Mouse (Mus musculus): ENCODE data around the gene Tmem150b.

The Tmem150b gene

DNA sequence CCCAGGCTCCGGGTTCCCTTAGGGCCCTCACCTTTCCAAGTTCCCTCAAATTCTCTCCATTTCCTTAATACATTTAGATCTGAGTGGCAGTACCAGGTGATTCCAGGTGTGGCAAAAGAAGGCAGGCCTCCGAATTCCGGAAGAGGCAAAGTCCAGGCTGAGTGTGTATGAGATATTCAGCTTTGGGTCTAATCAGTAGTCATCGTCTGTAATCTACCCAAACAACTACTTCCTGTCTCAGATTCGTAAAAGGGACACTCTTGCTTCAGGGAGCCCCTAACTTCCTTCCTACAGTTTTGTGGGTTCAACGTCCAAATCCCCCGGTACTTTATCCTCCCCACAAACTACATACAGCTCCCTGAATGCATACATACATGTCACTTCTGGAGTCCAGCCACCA is at the start of gene Tmem150b:
Gene Tmem150b (minus strand): TSS at position 81 of the 400 bp plus-strand sequence.
- no peak for DNase-seq

DNA sequence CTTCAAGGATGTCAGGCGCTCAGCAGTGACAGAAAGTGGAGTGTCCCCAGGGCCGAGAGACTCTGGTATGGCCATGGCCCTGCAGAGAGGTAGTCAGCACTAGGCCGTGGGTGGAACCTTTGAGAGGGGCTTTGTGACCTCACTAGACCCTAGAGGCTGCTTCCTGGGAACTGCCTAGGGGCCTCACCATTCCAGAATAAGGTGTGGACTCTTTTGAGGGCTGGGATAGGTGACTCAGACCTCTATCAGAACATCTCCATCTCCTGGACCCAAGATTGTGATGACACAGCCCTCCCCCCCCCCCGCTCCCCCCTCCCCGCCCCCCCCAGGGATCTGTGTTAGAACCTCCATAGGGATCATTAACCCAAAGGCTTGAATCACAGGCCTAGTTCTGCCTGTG is 46.2 kb upstream of the Tmem150b start, which contains the start of gene Fam71e2:
Gene Fam71e2 (minus strand): TSS at position 101 of the 400 bp plus-strand sequence.
- no peak for DNase-seq

DNA sequence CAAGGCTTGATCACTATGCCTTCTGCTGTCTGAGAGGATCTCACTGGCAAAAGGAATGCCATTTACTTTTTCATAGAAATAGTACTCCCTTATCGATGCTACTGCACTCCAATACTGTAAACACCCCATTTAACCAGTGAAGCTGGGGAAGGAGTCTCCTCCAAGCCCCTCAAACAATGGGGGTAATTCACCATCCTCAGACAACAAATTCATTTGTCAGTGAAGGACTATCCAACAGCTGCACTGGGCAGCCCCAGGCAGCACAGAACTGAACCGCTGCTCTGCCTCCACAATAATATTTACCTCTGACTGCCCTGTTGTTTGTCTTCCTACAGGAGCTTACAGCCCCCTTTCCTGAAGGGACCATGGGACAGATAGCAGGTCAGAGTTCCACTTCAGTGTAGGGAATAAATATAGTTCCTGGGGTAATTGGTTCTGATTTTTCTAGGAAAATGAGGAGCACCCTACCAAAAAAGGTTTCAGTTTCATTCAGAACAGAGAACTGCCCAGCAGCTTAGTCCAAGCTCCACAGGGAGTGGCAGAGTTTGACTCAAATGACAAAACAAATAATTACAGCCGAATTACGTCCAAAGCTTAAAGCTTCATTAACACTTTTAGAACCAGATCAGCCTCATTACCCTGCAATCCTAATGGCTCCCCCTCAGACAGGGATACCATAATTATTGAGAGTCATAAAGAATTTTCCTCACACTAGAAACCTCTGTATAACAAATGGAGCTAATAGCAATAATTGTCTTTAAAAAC is 40.1 kb upstream of the Tmem150b start:
- no peak for DNase-seq

DNA sequence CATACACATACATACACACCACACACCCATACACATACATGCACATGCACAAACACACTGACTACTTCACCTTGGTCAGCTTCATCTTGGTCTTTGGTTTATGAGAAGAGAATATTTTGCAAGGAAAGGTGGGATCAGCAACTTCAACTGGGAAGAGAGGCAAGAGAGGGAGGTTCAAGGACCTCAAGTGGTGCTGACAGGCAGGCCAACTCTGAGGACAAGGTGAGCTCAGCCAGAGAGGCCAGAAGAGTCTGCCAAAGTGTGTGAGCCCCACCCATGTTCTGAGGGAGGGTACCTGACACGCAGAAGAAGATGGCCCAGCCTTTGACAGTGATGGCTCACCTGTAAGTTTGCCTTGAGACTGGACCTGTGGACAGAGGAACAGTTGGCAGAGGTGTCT is 34.6 kb upstream of the Tmem150b start:
- DNase-seq, result no peak

- peak; percentile 94 for DNase-seq
Observed at GRCm38 (mm10) chr7:4752821-4753570, 27.9 kb upstream of the Tmem150b start, which contains the start of gene Cox6b2. Gene Cox6b2, minus strand, starts transcription at chr7:4753094.

DNA sequence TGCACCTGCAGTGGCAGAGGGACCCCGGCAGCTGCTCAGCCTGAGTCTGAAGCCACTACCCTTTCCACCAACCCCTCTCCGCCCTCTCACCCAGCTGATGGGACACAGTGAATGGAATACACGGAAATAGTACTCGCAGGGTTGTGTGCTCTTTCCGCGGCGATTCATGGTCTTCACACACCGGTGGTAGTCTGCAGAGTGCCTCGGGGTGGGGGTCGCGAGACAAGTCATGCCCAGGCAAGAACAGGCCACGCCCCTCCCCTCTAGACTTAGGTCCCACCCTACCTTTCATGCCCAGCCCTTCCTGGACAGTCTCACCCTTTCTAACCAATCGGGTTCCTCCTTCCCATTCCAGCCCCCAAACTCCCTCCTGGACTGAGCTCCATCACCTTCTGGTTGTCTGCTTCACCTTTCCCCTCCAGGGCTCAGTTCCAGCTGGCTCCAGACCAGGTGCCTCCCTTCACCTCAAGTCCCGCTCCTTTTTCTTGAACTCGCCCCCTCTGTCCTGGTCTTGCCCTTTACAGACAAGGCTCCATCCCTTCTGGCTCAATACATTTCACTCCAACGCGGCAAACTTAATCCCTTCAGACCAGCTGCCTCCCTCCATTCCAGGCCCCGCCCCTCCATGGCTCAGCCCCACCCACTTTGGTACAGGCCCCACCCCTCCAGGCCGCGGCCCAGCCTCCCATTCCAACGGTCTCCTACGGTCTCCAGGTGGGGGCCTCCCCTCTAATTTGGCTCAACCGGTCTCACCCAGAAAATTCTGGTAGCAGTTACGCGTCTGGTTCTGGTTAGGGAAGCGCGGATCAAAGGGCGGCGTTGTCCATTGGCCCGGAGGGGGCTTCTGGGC is 27.1 kb upstream of the Tmem150b start:
- DNase-seq, result peak; percentile 71

DNA sequence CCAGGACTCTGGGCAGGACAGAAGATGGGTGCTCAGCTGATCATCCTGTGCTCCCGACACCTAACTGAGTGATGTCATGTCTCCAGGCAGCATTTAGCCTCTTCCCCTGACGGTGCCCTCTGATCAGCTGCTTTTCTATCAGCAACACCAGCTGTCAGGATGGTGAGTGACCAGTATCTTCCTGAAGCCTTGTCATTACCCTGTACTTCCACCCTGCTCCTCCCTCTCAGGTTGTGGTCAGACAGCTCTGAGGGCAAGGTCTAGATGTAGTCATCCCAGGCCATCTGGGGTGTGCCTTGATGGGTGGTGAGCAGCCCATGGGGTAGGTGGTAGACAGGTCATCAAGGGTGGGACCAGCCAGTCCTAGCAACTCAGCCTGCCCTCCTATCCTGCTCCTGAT is 24.1 kb upstream of the Tmem150b start:
- DNase-seq, result no peak

DNA sequence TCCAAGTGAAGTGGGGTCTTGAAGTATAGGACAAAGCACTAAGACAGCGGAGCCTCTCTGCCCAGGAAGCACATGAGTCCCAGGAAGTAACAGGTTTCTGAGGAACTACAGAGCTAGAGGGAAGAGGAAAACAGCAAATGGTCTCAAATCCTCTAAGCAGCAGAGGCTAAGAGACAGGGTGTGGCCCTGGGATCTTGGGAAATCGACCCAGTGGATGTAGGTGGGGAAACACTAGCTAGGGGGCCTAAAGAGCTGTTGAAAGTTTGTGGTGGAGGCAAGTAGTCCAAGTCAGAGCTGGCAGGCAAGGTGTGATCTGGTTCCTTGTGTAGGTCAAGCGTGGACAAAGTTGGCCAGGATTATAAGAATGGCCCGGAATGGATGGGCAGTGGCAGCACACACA is 23.3 kb upstream of the Tmem150b start:
- DNase-seq, result no peak

GRCm38 (mm10) chr7:4747156-4747899 is 22.3 kb upstream of the Tmem150b start:
- no peak for DNase-seq

GRCm38 (mm10) chr7:4746326-4746980 is 21.4 kb upstream of the Tmem150b start:
- no peak for DNase-seq

GRCm38 (mm10) chr7:4744886-4745285 is 19.8 kb upstream of the Tmem150b start:
- no peak for DNase-seq

- DNase-seq, result no peak
Observed at GRCm38 (mm10) chr7:4743354-4743753, 18.3 kb upstream of the Tmem150b start.

DNA sequence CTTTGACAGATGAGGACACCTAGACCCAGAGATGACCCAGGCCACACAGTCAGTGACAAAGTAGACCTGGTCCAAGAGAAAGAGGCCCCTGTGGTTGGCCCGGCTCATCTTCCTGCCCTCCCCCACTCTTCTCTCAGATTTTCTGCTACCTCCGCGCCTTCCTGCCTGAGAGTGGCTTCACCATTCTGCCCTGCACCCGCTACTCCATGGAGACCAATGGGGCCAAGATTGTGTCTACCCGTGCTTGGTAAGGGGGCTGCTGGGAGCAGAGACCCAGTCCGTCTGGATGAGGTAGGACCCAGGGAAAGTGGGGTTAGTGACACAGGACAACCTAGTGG is 17.4 kb upstream of the Tmem150b start:
- DNase-seq, result no peak

GRCm38 (mm10) chr7:4741672-4742481 is 16.8 kb upstream of the Tmem150b start:
- no peak for DNase-seq

DNA sequence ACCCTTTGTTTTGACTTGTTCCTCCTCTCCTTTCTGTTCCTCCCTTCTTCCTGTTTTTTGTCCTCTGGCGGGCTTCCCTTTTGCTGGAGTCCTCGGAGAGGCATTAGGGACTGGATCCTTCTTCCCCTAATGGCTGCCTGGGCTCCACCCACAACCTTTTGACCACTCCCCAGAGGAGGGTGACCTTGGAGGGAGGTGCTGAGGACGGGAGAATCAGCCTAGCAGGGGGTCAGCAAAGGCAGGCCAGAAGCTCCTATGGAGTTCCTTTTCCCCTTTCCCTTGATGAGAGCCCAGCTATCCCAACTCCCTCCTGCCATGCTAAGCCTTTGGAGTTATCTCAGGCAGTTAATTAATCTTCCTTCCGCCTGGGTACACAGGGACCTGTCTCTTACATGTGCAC is 16.1 kb upstream of the Tmem150b start:
- peak; percentile 67 for DNase-seq

DNA sequence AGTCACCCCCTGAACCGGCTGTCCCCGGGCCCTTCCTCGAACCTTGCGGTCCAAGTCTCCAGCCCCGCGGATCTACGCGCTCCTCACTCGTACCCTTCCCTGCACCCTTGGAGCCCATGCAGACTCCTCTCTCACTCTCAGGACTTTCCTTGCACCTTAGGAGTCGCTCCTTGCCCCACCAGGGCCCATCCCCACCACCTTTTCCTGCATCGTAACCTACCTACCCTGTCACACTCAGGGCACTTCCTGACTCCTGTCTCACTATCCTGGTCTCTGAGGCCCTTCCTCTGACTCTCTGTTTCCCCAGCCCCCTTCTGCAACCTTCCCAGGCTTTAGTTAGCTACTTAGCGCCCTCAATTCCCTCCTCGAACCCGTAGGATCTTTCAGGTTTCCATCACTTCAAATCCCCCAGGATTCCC is 15.3 kb upstream of the Tmem150b start:
- DNase-seq, result peak; percentile 29

- peak; percentile 99 for DNase-seq
Observed at GRCm38 (mm10) chr7:4739544-4740275, 14.7 kb upstream of the Tmem150b start, which contains the start of gene Kmt5c. Gene Kmt5c, plus strand, starts transcription at chr7:4740115.

DNA sequence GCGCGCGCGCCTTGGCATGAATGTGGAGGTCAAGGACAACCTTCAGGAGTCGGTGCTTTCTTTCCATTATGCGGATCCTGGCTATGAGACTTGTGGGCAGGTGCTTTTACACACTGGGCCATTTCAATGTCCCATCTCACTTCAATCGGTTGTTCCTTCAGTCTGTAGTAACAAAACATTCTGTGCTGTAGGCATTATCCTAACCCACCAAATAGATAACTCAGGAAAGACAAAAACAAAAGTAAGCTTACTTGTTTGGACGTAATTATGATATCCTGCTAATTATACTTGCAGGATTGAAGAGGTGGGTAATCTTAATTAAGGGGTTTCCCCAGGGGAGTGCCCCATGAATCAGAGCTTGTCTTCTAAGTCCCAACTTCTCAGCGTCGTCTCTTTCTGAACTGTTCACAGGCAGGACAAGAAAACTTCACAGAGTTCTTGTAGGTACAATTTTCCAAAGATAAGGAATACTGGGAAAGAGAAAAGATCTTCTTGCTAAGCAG is 14.0 kb upstream of the Tmem150b start:
- DNase-seq, result peak; percentile 6

- DNase-seq, result no peak
Observed at GRCm38 (mm10) chr7:4732968-4733392, 7.9 kb upstream of the Tmem150b start.

DNA sequence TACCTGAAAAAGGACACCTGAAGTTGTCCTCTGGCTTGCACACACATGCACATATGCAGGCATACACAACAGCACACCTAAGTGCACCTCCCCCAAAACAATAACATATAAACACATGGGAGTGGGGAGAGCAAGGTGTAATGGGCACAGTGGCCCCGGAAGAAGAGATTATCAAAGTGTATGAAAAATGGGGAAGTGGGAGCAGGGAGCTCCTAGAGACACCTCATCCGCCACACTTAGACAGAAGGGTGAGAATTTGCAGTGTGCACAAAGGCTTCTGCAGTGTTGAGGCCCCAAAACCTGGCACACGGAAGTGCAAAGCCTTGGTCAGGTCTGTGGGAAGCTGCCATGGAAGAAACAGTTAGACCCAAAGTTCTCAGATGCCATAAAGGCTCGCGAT is 6.0 kb upstream of the Tmem150b start:
- DNase-seq, result no peak

Data from embryo, embryonic 11 days (tissue).